Mouse (Mus musculus) kidney, adult 9 months (tissue): ENCODE results near the gene Cab39l.
"Not testable (repeated sequence)": the region's sequence is repeated elsewhere in the genome, so short reads cannot be mapped to it uniquely, and the experiment has no call there.

Experiments used
- DNase-seq: peaks from one replicate; pipeline ENCODE4 v3.0.0; 2022

Gene Cab39l

GRCm38 (mm10) chr14:59590614-59591013 is 149.8 kb downstream of the Cab39l start:
- DNase-seq = peak; percentile 37

GRCm38 (mm10) chr14:59591901-59592300 is 151.1 kb downstream of the Cab39l start:
- DNase-seq = no peak

- DNase-seq = no peak
Observed at GRCm38 (mm10) chr14:59592593-59592992, 151.8 kb downstream of the Cab39l start.

GRCm38 (mm10) chr14:59594988-59595387 is 154.2 kb downstream of the Cab39l start:
- DNase-seq = no peak

DNA sequence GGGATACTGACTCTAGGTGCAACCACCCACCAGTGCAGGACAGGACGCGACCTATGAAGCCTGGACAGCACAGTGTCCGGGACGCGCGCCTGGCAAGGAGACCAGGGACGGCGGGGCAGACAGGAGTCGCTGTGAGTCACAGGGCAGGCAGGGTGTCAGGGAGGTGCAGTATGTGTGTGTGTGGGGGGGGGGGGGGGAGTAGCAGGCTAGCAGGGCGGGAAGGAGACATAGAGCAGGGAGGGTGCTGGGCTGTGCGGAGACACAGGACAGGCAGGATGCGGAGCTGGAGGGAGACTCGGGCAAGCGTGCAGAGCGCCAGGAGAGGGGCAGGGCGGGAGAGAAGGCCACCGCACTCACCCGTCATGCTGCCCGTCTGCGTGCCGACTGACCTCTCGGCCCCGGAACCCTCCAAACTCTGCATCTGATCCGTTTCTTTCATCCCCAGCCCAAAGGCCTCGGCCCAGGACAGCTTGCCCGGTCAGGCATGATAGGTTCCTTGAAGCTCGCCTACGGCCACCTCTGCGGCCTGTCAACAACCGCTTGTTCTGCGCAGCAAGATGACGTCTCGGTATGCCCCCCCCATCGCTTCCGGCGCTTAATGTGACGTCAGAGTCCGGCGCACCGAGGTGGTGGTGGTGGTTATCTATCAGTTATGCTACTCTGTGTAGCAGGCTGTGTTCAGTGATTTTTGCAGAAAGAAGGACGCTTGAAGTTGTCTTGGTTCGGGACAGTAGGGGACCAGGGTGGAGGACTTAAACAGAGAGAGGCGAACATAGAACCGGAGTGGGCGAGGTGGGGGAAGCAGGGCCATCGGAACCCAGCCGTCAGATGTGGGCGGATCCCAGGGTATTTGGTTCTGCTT is 156.9 kb downstream of the Cab39l start, which contains the start of gene Cdadc1:
Gene Cdadc1, minus strand, starts transcription at position 562 of the 862 bp plus-strand sequence.
- DNase-seq = peak; percentile 97

DNA sequence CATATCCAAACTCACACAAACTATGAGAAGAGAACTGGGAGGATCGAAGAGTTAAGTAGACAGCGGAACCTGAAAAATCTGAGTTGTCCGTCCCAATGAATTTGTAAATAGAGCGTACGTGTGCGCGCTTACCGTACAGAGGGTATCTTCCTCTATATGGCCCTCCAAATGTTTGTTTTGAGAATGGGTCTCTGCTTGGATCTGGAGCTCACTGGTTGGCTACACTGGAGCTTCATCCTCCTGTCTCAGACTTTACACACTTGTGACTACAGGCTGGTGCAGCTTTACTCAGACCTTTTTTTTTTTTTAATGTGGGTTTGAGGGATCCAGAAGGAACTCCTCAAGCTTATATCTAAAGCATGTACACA is 157.5 kb downstream of the Cab39l start:
- DNase-seq = no peak

DNA sequence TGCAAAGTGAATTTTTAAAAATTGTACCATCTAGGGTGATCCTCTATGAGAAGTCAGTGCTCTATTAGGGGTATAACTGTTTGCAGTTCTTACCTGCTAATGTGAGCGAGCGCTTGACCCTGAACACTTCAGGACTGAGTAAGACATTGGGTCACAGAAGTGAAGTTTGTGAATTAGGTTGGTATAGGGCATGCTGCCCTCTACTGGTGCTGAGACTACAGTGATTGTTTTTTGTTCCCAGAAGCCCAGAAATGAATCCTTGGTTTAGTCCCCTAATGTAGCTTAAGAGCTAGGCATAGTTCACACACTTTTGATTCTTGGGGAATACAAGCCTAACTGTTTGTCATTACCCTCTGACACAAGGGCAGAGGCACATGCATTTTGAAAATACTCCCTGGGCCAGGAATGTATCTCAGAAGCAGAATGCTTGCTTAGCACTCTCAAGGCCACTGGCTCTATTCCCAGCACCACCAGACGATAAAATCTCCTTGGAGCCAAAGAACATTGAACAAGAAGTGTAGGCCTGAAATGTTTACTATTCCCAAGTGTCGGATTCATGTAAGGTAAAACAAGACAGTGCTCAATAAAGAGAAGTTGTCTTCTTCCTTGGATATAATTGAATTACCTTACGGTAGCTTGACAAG is 163.4 kb downstream of the Cab39l start:
- DNase-seq = peak; percentile 44

GRCm38 (mm10) chr14:59605671-59606353 is 165.0 kb downstream of the Cab39l start:
- peak; percentile 76 for DNase-seq

- no peak for DNase-seq
Observed at GRCm38 (mm10) chr14:59607021-59607420, 166.2 kb downstream of the Cab39l start.

- DNase-seq = peak; percentile 61
Observed at GRCm38 (mm10) chr14:59612920-59613625, 172.3 kb downstream of the Cab39l start.

DNA sequence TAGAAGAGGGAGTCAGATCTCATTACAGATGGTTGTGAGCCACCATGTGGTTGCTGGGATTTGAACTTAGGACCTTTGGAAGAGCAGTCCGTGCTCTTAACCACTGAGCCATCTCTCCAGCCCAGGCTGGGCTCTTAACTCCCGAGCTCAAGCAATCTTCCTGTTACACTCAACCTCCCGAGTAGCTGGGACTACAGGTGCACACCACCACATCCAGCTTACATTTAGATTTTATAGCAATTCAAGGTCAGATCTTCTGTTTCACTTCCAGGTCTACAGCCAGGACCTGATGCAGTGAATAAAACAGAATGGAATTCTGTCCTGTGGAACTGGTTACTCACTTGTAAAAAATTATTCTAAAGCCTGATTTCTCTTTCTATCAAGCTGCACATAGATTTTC is 173.4 kb downstream of the Cab39l start:
- DNase-seq = not testable (repeated sequence)

DNA sequence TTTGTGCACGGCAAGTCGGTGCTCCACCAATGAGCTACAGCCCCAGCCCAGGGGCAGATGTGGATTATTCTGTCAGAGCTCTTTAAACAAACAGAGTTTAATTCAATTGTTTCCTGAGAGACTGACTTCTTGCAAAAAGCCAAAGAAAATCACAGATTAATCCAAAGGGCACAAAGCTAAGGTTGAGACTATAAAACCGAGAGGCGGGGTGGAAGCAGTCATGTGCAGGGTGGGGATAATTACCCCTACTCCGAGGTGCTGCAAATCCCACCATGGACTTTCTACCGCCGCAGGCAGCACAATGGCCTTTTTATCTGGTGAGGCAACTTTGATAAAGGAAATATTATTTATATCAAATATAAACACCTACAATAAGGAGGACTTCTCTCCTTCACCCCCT is 176.0 kb downstream of the Cab39l start:
- DNase-seq = no peak

DNA sequence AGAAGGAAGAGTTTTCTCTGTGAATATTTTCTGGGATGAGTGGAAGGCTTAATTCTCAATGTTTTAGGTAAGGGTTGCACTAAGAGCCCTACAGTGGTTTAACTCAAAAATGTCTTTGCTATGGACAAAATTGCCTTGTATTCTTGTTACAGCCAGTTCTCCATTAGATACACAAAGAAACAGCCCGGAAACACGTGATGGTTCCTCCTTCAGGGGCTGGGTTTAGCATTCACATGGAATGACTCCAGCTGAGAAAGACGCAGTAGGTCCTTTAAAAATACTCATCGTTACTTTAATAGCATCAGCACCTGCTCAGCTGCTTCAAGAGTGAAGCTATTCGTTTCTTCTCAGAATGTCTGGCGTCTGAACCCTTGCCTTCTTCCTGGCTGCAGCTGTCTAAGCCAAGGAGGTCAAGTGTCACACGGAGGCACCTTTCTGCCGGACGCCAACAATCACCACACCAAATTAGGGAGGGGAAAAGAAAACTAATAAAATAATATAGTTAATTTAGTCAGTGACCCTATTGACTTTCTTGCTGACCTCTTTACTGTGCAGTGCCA is 183.6 kb downstream of the Cab39l start:
- DNase-seq = no peak

DNA sequence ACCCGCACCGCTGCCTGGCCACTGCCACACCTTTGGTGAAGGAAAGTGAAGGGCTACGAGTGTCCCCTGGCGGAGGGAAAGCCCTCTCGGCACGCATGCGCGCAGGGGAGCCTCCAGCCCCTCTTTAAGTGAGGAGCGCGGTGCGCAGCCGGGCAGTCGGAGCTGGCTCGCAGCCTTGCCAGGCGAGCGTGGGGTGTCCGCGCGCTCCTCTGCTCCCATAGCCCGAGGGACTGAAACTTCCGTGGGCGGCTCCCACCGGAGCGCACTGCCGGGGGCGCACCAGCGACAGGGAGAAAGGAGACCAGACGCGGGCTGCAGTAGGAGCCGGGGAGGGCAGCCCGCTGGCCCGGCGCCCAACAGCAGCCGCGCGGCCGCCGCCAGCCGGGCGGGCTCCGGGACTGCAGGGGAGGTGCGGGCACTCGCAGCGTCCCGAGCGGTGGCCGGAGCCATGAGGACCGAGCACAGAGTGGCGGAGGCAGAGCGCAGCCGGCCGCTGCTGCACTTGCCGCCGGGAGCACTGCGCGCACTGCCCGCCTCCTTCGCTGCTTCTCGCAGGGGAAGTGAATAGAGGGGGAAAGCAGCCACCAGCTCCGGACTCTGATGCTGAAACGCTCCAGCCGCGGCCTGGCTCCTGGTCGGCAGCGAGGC is 184.5 kb downstream of the Cab39l start, which contains the start of gene Shisa2:
Gene Shisa2, plus strand, starts transcription at position 151 of the 648 bp plus-strand sequence.
- peak; percentile 64 for DNase-seq

DNA sequence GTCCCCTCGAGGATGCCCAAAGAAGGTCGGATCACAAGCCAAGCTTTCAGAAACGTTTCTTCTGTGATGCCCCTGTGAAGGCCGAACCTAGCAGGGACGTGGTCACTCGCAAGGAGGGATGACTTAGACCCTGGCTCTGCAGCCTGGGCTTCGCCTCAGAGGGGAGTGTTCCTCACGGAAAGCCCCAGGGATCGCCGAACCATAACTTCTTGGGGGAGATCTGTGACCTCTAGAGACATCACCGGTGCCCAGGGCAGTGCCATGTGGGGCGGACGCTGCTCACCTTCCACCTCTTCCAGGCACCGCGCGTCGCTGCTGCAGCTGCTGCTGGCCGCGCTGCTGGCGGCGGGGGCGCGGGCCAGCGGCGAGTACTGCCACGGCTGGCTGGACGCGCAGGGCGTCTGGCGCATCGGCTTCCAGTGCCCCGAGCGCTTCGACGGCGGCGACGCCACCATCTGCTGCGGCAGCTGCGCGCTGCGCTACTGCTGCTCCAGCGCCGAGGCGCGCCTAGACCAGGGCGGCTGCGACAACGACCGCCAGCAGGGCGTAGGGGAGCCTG is 185.1 kb downstream of the Cab39l start:
- DNase-seq = no peak

DNA sequence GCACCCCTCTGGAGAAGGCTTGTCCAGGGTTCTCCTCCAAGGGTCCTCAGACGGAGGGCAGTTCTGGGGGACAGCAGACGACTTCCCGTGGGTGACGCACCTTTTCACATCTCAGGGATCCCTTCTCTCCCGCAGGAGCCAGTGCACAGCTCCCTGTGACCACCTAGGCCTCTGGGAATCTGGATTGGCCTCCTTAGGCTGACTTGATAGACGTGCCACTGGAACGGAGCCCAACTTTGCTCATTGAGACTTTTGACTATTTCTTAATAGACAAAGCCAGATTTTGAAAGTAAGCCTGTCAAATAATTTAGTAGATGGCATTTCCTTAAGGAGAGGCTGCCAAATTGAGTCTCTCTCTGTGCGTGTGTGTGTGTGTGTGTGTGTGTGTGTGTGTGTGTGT is 185.9 kb downstream of the Cab39l start:
- peak; percentile 30 for DNase-seq

GRCm38 (mm10) chr14:59627142-59627680 is 186.4 kb downstream of the Cab39l start:
- DNase-seq = no peak

- DNase-seq = no peak
Observed at GRCm38 (mm10) chr14:59627823-59628222, 187.1 kb downstream of the Cab39l start.

GRCm38 (mm10) chr14:59629308-59629707 is 188.5 kb downstream of the Cab39l start:
- no peak for DNase-seq

DNA sequence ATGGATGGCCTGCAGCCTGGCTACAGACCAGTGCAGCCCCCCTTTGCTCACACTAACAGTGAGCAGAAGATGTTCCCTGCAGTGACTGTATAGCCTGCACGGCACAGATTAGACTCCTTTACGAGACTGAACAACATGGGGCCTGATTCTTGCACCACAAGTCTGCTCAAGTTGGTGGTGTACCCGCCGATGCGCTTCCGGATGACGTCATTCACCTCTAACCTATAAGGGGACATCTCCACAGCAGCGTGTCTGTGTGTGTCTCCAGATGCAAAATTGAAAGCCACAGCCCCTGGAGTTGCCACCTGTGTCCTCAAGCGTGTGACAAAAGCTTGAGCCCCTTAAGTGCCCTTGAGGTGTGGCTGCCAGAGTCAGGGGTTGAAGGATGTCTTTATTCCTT is 189.3 kb downstream of the Cab39l start:
- DNase-seq = no peak

GRCm38 (mm10) chr14:59632067-59632466 is 191.3 kb downstream of the Cab39l start:
- no peak for DNase-seq
